Mouse (Mus musculus) CH12.LX (cell line): ENCODE data around the gene Tmem184a. TPM values are rescaled to one million over a fixed set of nuclear protein-coding genes. Genes with fewer than 3 reads are reported as not detected.

Experiments
- DNase-seq: peaks from one replicate; pipeline ENCODE4 v3.0.0-alpha.2; 2013; ENCODE audit errors: extremely low read depth
- H3K27ac ChIP-seq: 2 replicates; pipeline ENCODE4 v1.5.1; 2012; ENCODE audit warnings: low read depth, mild to moderate bottlenecking, control low read depth, moderate library complexity; ENCODE audit not compliant: insufficient read depth
- H3K27me3 ChIP-seq: replicated peaks from 2 replicates; pipeline ENCODE3; 2012; ENCODE audit warnings: inconsistent platforms
- H3K36me3 ChIP-seq, 2 experiments: replicated peaks in 1 of 2; 2 replicates each; pipeline versions ENCODE3 to v1.6.1; 2012; ENCODE audit warnings: inconsistent platforms in 1 of 2, low read length in 1 of 2, mild to moderate bottlenecking in 1 of 2, mixed read lengths in 1 of 2, moderate library complexity in 1 of 2; ENCODE audit not compliant: control insufficient read depth in 1 of 2, insufficient read depth in 1 of 2
- H3K4me1 ChIP-seq, 2 experiments: 2 replicates each; pipeline ENCODE4 v1.6.1; 2012; ENCODE audit warnings: inconsistent platforms in 1 of 2, moderate library complexity in 1 of 2; ENCODE audit not compliant: insufficient read depth in 2 of 2, control insufficient read depth in 1 of 2
- H3K4me2 ChIP-seq: 2 replicates; pipeline ENCODE4 v1.6.1; 2012; ENCODE audit warnings: low read depth, mild to moderate bottlenecking, control low read depth; ENCODE audit not compliant: poor library complexity, insufficient read depth, severe bottlenecking
- H3K4me3 ChIP-seq, 3 experiments: fragments of 150-350 bp in 1 of 3; sonication (generic) in 1 of 3; replicated peaks in 1 of 3; 2 replicates each; pipeline versions ENCODE3 to v1.5.1; 2011 to 2012; ENCODE audit warnings: low read depth in 2 of 3, low read length in 2 of 3, mild to moderate bottlenecking in 2 of 3, moderate library complexity in 2 of 3, control low read depth in 1 of 3, improper control_type of control experiment in 1 of 3, inconsistent platforms in 1 of 3, mixed read lengths in 1 of 3; ENCODE audit not compliant: poor library complexity in 1 of 3
- H3K79me2 ChIP-seq: replicated peaks from 2 replicates; pipeline ENCODE4 v1.6.1; 2012; ENCODE audit warnings: mild to moderate bottlenecking, moderate library complexity; ENCODE audit not compliant: control insufficient read depth, poor library complexity, insufficient read depth, severe bottlenecking; ENCODE audit errors: extremely low read depth
- H3K9ac ChIP-seq: 2 replicates; pipeline ENCODE4 v1.6.1; 2012; ENCODE audit warnings: low read depth, mild to moderate bottlenecking, control low read depth, moderate library complexity; ENCODE audit not compliant: insufficient read depth
- H3K9me3 ChIP-seq: replicated peaks from 2 replicates; pipeline ENCODE3; 2012; ENCODE audit warnings: low read length, inconsistent platforms, mixed read lengths
- CTCF ChIP-seq, 2 experiments: IDR thresholded peaks in 1 of 2; conservative IDR thresholded peaks in 1 of 2; 2 replicates each; pipeline ENCODE4 v1.5.1; 2011 to 2012; ENCODE audit warnings: low read depth in 2 of 2, low read length in 2 of 2, improper control_type of control experiment in 1 of 2, inconsistent platforms in 1 of 2, mild to moderate bottlenecking in 1 of 2, moderate library complexity in 1 of 2
- E2F4 ChIP-seq: IDR thresholded peaks from 2 replicates; pipeline ENCODE4 v1.6.1; 2011; ENCODE audit warnings: low read depth, low read length, improper control_type of control experiment; ENCODE audit not compliant: insufficient replicate concordance
- ELF1 ChIP-seq: IDR thresholded peaks from 2 replicates; pipeline ENCODE4 v1.6.1; 2014; ENCODE audit warnings: low read depth, mild to moderate bottlenecking, inconsistent platforms, low read length, improper control_type of control experiment
- EP300 ChIP-seq: IDR thresholded peaks from 2 replicates; pipeline ENCODE4 v1.6.1; 2011; ENCODE audit warnings: low read length, improper control_type of control experiment
- MAFK ChIP-seq: IDR thresholded peaks from 2 replicates; pipeline ENCODE4 v1.6.1; 2011; ENCODE audit warnings: low read length, improper control_type of control experiment; ENCODE audit not compliant: insufficient replicate concordance
- MAX ChIP-seq: IDR thresholded peaks from 2 replicates; pipeline ENCODE4 v1.6.1; 2011; ENCODE audit warnings: low read length, improper control_type of control experiment
- NELFE ChIP-seq: IDR thresholded peaks from 2 replicates; pipeline ENCODE4 v1.6.1; 2011; ENCODE audit warnings: low read depth, low read length, improper control_type of control experiment
- RAD21 ChIP-seq: IDR thresholded peaks from 2 replicates; pipeline ENCODE4 v1.6.1; 2011; ENCODE audit warnings: low read depth, mild to moderate bottlenecking, low read length, improper control_type of control experiment, moderate library complexity
- SMC3 ChIP-seq: IDR thresholded peaks from 2 replicates; pipeline ENCODE4 v1.6.1; 2011; ENCODE audit warnings: low read depth, low read length, improper control_type of control experiment
- TBP ChIP-seq: conservative IDR thresholded peaks from 2 replicates; pipeline ENCODE4 v1.6.1; 2011; ENCODE audit warnings: low read depth, low read length, improper control_type of control experiment
- ZNF384 ChIP-seq: IDR thresholded peaks from 2 replicates; pipeline ENCODE4 v1.6.1; 2012; ENCODE audit warnings: low read depth, low read length, improper control_type of control experiment, inconsistent platforms
- dilution Hi-C: fragments of 300-500 bp; cut with MboI; formaldehyde crosslinking; loops from 2 replicates; pipeline ENCODE4 v1.14.3; 2020; ENCODE audit warnings: low sequenced_read_pairs; ENCODE audit not compliant: extremely low pct_unique_long_range_greater_than_20kb, extremely low pct_ligation_motif_present
- in situ Hi-C: fragments of 300-500 bp; cut with MboI; formaldehyde crosslinking; loops from 3 replicates; pipeline ENCODE4 v1.14.3; 2019; ENCODE audit warnings: low sequenced_read_pairs, low pct_ligation_motif_present, low pct_unique_long_range_greater_than_20kb, mixed read lengths
- polyA plus RNA-seq: library from polyadenylated mRNA; unstranded; fragments of >175 nt; gene quantifications from 2 replicates; pipeline ENCODE4 v1.2.1, GENCODE M21; 2012; ENCODE audit warnings: low read depth; ENCODE audit not compliant: insufficient read length
- total RNA-seq, 2 experiments: library from RNA; depleted of rRNA; stranded (reverse); fragments of 300-350 nt in 1 of 2; fragments of >200 nt in 1 of 2; gene quantifications; 2 replicates each; pipeline ENCODE4 v1.2.3; 2012 to 2014

Gene Tmem184a
- total and polyA plus RNA-seq, 3 experiments = 0.16 to 0.20 TPM; not detected in 1

DNA sequence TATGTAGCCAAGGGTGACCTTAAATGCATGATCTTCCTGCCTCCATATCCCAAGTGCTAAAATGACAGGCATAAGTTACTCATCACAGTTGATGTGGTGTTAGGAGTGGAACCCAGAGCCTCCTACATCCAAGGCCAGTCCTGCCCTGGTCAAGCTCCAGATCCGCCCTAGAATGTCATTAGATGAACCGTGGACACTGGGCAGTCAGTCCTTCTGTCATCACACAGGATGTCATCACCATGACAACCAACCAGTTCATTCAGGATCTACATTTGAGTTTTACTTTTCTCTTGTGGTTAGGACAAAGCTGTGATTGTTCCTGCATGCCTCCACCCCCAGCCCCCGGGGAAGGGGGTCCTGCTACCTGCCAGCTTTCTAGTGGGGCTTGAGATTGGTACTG is 19.4 kb upstream of the Tmem184a start:
- no peaks in the 10 kb centered on the region for H3K36me3 ChIP-seq
- no peak overlapping the region for H3K27ac ChIP-seq
- no peak for TF ChIP-seq NELFE
- no peak for TF ChIP-seq ELF1
- no peak for TF ChIP-seq CTCF (conservative IDR thresholded peaks at IDR 0.05 in 1 of 2, IDR thresholded peaks at IDR 0.05 in 1 of 2; ENCODE audit: low read depth in 2 of 2, low read length in 2 of 2)
- TF ChIP-seq EP300 = no peak
- TF ChIP-seq MAFK = no peak
- TF ChIP-seq MAX = no peak
- H3K9ac ChIP-seq = no peak overlapping the region
- dilution Hi-C loops = no loop called here
- no peak for DNase-seq
- no peaks in the 10 kb centered on the region for H3K79me2 ChIP-seq
- no peak overlapping the region for H3K4me3 ChIP-seq
- H3K9me3 ChIP-seq = peaks cover 4% of the 10 kb centered on the region
- no peak overlapping the region for H3K4me2 ChIP-seq
- peaks cover 4 to 5% of the 10 kb centered on the region in 2 experiments; a peak in 2 of 4 replicates for H3K4me1 ChIP-seq
- in situ Hi-C loops = loop anchor here (10.0 to 25.0 kb wide), 2 partner anchors 448 to 576 kb away; partner anchors contain the start of gene Eif3b
- H3K27me3 ChIP-seq = peaks cover 24% of the 10 kb centered on the region

GRCm38 (mm10) chr5:139838476-139838892 is 18.8 kb upstream of the Tmem184a start:
- dilution Hi-C loops (no loop called here), in situ Hi-C loops (loop anchor here (10.0 to 25.0 kb wide), 2 partner anchors 449 to 576 kb away; partner anchors contain the start of gene Eif3b)
- H3K27ac ChIP-seq = no peak overlapping the region
- H3K79me2 ChIP-seq = no peaks in the 10 kb centered on the region
- H3K4me3 ChIP-seq = no peak overlapping the region
- H3K9ac ChIP-seq = no peak overlapping the region
- H3K9me3 ChIP-seq = peaks cover 2% of the 10 kb centered on the region
- H3K27me3 ChIP-seq = peaks cover 20% of the 10 kb centered on the region
- no peak overlapping the region for H3K4me2 ChIP-seq
- TF ChIP-seq SMC3 (peak; percentile 20), CTCF (conservative IDR thresholded peaks at IDR 0.05 in 1 of 2, IDR thresholded peaks at IDR 0.05 in 1 of 2; ENCODE audit: low read depth in 2 of 2, low read length in 2 of 2) (peak in 1 of 2 experiments; percentile 63; a peak in 3 of 4 replicates), E2F4 (no peak), RAD21 (peak; percentile 56)
- peaks cover 4 to 5% of the 10 kb centered on the region in 2 experiments; a peak in 2 of 4 replicates for H3K4me1 ChIP-seq
- peak; percentile 70 for DNase-seq
- no peaks in the 10 kb centered on the region for H3K36me3 ChIP-seq

DNA sequence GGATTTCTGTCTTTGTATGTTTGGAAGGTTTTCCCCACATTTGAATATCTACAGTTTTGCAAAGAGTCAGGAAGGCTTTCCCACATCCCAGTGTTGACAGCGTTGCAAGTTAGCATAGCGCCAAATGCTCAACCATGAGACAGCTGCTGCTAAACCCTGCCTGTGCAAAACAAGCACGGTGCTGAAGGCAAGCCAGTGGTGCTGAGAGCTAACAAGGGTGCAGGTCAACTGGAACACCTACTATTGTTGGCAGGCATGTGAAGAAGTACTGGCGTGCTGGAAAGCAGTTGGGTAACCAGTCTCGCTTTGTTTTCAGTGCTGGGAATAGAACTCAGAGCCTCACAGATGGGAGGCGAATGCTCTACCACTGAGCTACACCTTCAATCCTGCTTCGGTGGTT is 16.0 kb upstream of the Tmem184a start:
- no peaks in the 10 kb centered on the region for H3K79me2 ChIP-seq
- in situ Hi-C loops (loop anchor here (10.0 to 25.0 kb wide), 2 partner anchors 452 to 579 kb away; partner anchors contain the start of gene Eif3b), dilution Hi-C loops (no loop called here)
- H3K4me3 ChIP-seq = no peak overlapping the region
- no peaks in the 10 kb centered on the region for H3K9me3 ChIP-seq
- no peak overlapping the region for H3K27ac ChIP-seq
- H3K4me1 ChIP-seq = peaks cover 3 to 15% of the 10 kb centered on the region in 2 experiments; a peak in 3 of 4 replicates
- peaks cover 11% of the 10 kb centered on the region for H3K27me3 ChIP-seq
- no peak overlapping the region for H3K9ac ChIP-seq
- DNase-seq = no peak
- no peaks in the 10 kb centered on the region for H3K36me3 ChIP-seq
- H3K4me2 ChIP-seq = no peak overlapping the region
- TF ChIP-seq ZNF384 (no peak), TBP (no peak)
